Mouse (Mus musculus): ENCODE data around the gene Tnfaip6.

DNA sequence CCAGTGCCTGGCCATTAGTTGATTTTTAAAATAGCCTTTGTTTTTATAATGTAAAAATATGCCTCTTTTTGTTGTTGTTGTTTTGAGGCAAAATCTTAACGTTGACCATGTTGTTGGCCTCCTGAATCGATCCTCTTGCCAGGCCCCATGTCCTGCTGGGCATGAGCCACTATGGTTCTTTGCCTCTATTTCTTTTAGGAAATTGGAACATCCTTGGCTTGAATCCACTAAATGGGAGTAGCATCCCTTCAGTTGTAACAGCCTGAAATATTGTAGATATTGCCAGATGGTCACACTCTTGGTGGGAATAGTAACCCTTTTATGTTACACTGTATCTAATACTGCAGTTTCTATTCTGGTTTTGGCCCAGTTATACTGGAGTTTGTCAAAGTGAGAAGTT is 46.8 kb downstream of the Tnfaip6 start:
- TF ChIP-seq CTCF (IDR thresholded peaks at IDR 0.05; ENCODE audit: low read depth, low read length): no peak
- TF ChIP-seq TAL1 (conservative IDR thresholded peaks at IDR 0.05; ENCODE audit: low read depth, low read length): no peak
- no peak for TF ChIP-seq GATA1 (IDR thresholded peaks at IDR 0.05; ENCODE audit: borderline replicate concordance, low read length)
